Mouse (Mus musculus) adrenal gland, adult 18-20 months (tissue): ENCODE results near the gene Med26. TPM values are rescaled to one million over a fixed set of nuclear protein-coding genes. Genes with fewer than 3 reads are reported as not detected.
A peak's percentile ranks its signal among the peaks of the same experiment; 100 is the strongest.

Experiments
- DNase-seq, 2 experiments: peaks; one replicate each; pipeline ENCODE4 v3.0.0; 2021 to 2022; ENCODE audit warnings: low spot score in 2 of 2
- long read RNA-seq, 2 experiments: library from polyadenylated mRNA; stranded (forward); transcript quantifications; one replicate each; pipeline ENCODE4 v2.0.0; 2021
- total RNA-seq, 2 experiments: library from RNA; stranded (reverse); gene quantifications; 1 replicate in 1 of 2; 2 replicates in 1 of 2; pipeline ENCODE4 v1.2.3; 2021

The Med26 gene
- 10 to 100 TPM in 1 of 2 experiments, 1 to 10 TPM in 1; 9.2 to 10.3 TPM for total RNA-seq
- long read RNA-seq, experiment 1, transcript Med26-201 (3 exons, 2,997 nt) = major isoform, 11 of 14 reads
- long read RNA-seq, experiment 1, partial matches to known transcripts = 0 of 14 reads
- long read RNA-seq, experiment 1, other reads (novel, unspliced or antisense) = 3 of 14 reads
- long read RNA-seq, experiment 2, partial matches to known transcripts = 0 of 7 reads
- long read RNA-seq, experiment 2, other reads (novel, unspliced or antisense) = 3 of 7 reads

DNA sequence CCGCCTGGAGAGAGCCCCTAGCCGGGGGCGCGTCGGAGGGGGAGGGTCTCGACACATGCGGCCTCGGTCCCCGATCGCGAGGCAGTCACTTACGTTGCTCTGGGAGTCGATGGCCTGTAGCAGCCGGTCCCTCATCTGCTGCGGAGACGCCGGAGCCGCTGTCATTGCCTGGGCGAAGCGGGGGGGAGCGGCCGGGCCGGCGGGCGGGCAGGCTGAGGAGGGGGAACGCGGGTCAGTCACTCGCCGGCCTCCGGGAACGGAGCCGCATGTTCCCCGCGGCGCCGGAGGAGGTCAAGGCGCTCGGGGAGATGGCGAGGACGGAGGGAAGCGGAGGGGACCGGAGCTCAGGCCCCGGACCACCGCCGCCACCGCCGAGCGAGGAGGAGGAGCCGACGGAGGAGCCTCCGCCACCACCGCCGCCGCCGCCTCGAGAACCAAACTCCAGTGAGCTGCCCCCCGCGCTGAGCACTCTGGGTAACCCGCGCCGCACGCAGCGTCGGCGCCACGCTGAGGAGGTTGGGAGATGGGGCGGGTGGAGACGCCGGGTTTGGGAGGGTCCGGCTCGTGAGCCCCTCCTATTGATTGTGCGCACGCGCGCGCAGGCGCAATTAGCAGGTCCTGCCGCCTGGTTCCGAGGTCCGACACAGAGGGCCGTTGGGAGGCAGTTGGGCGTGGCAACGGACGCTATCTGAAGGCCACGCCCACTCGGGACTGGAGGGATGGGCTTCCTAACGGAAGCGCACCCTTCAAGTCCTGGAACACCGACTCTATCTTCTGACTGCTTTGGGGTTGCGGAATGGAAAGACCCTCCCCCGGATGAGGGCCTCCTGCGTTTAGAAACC, at the start of gene Med26:
Gene Med26 (minus strand): TSS at position 469 of the 842 bp plus-strand sequence.
- peak; percentile 93 to 95 for DNase-seq

DNA sequence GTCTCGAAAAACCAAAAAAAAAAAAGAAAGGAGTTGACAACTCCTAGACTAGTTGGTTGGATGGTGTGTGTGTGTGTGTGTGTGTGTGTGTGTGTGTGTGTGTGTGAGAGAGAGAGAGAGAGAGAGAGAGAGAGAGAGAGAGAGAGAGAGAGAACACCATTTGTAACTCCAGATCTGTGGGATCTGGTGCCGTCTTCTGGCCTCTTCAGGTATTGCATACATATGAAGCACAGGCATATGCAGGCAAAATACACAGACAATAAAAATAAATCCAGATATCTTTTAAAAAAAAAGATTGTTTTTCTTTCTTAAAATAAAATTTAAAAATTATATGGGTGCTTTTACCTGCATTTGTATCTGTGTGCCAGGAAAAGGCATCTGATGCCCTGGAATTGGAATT, 42.1 kb upstream of the Med26 start:
- DNase-seq = no peak

DNA sequence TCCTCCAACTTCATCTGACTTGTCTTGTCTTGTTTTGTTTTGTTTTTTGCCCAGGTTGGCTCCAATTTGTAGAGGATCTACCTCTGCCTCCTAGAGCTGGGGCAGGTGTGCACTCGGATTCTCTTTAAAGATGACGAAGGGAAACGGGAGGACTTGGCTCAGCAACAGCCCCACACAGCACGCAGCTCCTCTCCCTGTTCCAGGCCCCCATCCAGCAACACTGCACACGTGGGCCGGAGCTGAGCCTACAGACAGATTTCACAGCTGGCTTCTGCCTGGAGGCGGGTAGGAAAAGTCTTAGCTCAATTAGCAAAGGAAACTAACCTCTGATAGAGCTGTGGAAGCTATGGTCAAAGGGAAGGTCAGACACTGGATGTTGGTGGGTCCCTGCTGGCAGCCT, 41.2 kb upstream of the Med26 start:
- no peak for DNase-seq

DNA sequence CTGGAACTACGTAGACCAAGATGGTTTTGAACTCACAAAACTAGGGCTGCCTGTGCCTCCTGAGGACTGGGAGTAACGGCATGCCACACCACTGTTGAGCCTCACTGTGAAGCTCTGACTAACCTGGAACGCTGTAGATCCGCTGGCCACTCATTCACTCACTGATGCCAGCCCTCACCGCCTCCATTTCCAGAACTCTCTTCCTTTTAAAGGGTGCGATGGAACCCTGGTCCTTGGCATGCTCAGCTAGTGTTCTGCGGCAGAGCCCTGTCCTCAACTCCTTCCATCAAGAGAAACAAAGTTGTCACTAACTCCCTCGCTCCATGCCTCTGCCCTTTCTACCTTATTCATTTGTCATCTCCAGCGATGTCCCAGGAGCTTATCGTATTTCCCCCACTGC, 40.8 kb upstream of the Med26 start:
- no peak for DNase-seq

DNA sequence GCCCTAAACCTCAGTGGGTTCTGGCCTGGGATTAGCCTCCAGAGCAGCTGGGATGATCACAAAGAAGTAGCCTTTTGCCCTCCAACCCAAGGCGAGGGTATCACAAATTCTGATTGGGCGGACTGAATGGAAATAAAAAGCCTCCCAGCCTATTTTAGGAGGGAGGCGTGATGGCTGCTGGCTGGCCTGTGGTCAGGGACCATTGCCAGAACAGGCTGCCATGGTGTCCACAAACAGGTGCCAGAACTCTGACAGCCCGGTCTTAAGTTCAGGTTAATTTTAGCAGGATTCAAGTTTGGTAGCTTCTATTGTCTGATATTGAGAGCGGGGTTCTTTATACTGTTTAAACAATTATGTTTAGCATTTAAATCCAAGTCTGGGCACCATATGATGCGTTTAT, 39.7 kb upstream of the Med26 start:
- DNase-seq = no peak

DNA sequence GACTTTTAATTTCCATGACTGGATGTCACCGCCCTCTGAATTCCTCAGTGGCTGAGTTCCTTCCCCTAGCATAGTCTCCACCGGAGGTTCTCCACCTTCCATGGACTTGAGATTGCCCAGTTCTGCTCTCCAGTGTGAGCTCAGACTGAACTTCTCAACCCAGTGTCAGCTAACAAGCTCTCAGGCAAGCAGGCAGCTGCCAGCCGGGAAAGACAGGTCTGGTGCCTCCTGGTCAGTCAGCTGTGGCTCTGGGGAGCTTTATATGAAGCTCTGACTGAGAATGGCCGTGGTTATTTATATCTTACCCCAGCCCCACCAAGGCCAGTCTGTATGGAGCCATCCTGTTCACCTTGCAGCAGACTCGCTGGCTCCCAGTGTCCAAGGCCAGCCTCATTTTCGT, 36.3 kb upstream of the Med26 start:
- no peak for DNase-seq

DNA sequence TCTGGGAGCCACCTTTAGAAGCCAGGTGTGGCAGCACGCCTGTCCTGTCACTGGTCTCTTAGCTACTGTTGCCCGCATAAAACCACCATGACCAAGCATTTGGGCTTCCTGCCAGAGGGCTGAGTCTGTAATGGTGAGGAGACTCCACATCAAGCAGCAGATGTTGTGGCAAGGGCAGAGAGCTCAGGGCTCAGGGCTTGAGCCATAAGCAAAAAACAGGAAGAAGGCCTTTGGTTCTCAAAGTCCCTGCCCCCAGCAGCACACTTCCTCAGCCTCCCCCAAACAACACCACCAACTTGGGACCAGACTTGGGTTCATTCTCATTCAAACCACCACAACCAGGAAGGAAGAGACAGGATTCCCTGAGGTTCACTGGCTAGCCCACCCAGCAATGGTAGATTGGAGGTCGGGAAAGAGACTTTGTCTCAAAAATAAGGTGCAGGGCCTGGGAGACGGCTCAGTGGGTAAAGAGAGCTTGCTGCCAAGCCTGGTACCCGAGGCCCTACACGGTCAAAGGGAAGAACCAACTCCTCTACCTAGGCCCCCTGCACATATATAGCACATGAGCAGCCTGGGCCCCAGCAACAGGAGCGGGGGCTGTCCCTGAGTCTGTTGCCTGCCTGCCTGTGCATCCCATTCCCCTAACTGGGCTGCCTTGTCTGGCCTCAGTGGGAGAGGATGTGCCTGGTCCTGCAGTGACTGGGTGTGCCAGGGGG, 35.1 kb upstream of the Med26 start:
- no peak for DNase-seq

DNA sequence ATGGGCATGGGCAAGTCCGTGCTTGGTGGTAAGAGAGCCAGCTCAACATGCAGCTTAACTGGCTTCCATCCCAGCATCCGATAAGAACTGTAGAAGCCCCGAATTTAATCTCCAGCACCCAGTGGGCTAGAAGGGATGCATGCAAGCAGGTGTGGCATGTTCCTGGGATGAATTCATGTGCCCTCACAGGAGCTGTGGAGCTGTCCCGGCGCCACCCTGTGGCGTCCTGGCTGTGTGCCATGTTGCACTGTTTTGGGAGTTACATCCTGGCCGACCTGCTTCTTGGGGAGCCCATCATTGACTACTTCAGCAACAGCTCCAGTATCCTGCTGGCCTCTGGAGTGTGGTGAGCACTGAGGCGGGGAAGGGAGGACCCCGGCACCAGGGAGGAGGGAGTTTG, 31.3 kb upstream of the Med26 start:
- DNase-seq = no peak

DNA sequence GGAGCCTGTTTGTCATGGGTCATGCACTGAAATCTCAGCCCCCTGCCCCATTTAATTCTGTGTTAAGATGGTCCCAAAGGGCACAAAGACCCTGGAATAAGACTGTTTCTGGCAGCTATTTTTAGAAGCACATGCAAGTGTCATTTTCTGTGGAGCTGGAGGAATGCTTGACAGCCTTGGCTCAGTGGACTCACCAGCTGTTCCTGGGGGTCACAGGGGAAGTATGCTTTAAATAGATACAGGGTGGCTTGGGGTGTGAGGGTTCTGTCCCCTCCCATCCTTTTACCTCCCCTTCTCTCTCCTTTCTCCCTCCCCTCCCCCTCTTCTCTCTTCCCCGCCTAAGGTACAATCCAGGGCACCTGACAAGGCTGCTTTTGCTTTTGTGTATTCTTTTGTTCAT, 29.9 kb upstream of the Med26 start:
- no peak for DNase-seq

DNA sequence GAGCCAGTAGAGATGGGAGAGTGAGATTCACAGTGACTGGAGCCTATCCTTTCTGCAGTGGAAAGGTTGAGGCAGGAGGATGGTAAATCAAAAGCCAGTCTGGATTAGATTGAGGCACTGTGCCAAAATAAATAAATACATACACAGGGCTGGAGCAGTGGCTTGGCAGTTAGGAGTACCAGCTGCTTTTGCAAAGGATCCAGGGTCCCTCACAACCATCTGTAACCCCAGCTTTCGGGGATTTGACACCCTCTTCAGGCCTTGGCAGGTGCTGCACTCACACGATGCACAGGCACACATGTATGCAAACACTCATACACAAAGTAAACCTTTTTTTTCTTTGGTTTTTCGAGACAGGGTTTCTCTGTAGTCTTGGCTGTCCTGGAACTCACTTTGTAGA, 29.2 kb upstream of the Med26 start:
- DNase-seq = no peak

DNA sequence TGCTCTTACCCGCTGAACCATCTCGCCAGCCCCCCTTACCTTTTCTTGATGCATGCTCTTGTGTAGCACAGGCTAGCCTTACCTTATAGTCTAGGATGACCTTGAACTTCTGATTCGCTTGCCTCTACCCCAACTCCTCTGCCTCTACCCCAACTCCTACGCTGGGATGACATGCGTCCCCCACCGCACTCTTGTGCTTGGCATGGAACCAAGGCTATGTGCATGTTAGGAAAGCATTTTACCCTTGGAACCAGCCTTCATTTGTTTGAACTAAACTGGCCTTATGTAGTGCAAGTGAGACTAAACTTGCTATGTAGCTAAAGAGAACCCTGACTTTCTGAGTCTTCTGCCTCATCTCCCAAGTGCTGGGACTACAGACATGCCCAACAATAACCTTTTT, 27.8 kb upstream of the Med26 start:
- no peak for DNase-seq

DNA sequence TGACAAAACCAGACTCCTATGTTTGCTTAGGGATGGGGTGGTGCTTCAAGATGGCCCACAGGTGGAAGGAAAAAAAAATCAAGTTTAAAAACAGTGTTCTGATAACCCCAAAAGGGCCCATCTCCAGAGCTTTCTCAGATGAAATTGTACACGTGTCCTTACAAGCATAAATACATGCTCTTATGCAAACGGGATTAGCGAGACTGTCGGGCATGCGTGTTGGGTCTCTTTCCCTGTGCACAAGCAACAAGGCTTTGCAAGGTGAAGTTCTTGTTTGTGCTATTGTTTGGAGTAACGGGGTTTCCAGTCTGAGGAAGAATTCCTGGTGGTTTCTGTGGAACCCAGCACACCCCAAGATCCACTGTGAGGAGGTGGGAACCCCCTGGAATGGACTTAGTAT, 25.4 kb upstream of the Med26 start:
- DNase-seq = no peak

DNA sequence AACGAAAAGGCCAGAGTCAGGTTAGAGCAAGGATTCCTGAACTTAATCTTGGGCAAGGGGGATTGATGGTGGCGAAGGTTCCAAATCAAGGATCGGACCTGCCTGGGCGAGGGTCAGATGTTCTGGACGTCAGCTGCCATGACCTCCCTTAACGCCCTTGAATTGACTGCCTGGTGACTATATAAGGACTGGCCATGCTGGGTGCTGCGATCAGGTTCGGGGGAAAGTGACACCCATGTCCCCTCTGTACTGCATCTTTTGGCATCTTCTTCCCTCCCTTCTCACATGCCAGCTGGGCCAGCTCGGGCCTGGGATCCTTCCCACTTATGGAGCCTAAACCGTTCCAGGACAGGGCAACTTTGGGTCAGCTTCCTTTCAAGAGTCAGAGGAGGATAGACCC, 24.4 kb upstream of the Med26 start:
- no peak for DNase-seq

DNA sequence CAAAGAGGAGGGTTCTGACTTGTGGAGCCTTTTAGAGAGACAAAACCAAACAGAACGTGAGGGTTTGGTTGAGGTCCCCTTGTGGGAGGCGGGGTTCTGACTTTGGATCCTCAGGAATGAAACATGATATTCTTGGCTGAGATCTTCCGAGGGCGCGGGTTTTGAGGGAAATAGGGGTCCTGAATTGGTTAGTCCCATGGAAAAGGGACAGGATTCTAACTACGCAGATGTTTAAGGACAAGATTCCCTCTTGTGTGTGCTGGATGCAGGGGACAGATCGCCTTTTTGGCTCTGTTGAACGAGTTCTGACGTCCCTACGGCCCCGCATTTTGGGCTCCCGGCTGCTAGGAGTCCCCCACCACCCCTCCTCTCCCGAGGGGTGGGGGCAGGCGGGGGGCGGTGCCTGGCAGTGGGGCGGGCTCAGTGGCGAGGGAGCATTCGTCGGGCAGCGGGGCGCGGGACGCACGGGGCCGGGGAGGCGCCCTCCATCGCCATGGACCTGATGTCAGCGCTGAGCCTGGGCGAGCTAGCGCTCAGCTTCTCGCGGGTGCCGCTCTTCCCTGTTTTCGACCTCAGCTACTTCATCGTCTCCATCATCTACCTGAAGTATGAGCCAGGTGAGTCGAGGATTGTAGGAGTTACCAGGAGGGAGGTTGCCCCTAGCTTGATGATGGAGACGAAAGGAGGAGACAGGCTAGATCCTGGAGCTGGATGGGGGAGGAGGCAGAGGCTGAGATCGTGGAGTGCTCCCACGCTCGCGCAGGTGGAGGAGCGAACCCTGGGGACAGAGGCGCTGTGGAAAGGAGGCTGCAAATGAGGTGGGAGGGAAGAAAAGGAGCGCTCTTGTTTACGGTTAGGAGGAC, 23.8 kb upstream of the Med26 start, which contains the start of gene Tmem38a:
Gene Tmem38a (plus strand): TSS at position 445 of the 863 bp plus-strand sequence.
- peak; percentile 72 to 78 for DNase-seq

DNA sequence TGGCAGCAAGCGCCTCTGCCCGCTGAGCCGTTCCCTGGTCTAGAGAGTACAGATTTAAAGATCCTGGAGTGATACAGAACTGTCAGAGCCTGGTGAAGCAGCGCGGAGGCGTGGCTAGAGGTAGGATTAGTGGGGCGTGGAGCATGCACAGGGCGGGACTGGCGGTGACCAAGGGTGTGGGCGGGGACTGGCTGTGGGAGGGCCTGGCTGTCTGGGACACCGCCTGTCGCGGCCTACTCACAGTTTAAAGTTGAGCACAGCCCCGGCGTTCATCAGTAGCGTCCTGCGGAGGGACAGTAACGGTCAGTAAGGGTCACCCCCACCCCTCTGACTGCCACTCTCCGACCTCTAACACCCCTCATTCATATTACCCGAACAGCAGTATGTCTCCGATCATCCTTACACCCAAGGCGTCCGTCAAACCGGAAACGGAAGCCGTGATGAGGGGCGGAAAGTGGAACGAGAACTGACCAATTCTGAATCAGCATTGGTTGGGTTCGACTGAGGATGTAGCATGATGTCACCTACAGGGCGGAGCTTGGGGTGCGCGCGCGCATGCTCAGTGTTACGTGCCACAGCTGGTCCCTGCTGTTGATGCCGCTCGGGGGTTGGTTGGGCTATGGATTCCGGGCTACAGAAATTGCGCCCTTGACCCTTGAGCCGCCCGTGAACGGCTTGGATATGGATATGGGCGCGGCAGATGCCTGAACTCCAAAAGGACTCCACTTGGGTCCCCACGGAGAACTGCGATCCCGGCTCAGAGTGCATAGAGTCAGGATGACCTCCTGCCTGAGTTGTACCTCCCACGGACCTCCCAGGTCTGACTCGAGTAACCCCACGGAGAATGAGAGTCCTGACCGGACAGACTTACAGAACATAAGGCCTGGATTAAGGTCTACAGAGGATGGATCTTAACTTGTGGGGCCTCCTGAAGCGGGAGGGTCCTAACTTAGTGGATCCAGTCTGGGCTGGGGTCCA, 22.9 kb upstream of the Med26 start, which contains the start of gene Smim7:
Gene Smim7 (minus strand): TSS at position 456 of the 978 bp plus-strand sequence.
- DNase-seq = peak; percentile 95 to 96

DNA sequence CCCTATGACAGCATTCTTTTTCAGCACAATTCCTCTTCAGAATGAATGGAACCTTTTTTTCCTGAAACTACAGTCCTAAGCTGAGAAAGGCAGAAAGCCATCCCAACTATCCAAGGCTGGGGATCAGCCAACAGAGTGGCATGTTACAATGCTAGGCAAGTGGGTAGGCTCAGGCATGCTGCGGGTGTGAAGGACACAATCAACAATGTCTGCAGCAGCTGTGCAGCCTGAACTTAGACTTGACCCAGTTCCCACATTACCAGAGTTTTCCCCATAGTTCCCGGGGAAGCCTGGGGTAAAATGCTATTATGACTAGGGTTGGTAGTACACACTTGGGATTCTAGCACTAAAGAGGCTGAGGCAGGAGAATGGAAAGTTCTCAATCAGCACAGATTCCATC, 17.9 kb upstream of the Med26 start:
- no peak for DNase-seq

DNA sequence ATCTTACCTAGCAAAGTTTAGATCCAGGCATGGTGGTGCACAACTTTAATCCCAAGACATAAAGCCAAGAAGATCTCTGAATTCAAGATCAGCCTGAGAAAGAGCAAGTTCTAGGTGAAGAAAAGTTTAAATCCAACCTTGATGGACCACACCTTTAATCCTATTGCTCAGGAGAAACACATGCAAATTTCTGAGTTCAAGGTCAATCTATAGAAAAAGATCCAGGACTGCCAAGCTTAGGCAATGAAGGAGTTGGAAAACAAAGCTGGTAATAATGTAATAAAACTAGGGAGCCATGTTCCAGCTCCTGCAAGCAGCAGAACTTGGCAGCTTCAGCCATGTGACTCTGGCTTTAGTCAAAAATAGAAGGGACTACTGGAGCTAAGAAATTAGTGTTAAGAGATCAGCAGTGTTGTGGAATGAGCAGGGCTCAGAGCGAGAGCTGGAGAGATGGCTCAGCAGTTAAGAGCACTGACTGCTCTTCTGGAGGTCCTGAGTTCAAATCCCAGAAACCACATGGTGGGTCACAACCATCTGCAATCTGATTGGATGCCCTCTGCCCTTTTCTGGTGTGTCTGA, 13.1 kb upstream of the Med26 start:
- no peak for DNase-seq

DNA sequence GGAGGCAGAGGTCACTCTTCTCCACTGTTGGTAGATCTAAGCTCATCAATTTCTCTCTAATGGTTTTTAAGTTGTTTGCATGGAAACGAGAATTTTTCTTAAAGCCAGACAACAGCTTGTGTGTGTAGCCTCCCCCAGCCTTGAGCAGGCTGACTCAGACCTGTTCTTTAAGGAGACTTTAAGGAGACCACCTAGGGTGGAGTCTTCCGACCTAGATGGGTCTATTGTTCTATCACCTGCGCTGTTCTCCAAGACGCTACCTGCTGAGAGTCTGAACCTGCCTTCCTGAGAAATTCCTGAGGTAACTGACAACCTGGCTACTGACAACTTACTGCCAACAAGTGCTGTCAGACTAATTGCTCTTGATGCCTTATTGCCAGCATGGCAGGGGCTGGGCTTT, 7.7 kb upstream of the Med26 start:
- no peak for DNase-seq

DNA sequence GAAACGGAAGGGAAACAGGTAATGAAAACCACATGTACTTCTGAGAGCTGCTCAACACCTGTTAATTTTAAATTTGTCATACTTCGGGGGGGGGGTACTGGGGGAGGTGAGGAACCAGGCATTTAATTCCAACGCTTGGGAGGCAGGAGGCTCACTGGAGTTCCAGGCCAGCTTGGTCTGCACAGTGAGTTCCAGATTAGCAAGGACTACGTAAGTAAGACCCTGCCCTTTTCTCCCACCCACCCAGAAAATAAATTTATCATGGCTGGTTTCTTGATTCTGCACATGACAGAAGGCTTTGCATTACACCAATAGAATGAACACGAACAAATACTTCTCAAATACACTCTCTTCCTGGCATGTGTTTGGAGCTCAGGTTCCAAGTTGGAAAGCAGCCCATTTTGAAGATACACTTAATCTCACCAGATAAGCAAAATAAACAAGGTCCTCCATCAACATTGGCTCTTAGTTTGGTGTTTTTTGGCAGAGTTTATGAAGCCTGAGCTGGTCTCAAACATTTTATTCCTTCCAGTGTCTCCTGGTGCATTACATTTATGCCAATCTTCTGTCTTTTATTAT, 1.3 kb upstream of the Med26 start:
- DNase-seq = no peak
